Mouse (Mus musculus): Measurements from ENCODE around the gene Nfkbid. TPM values are rescaled to one million over a fixed set of nuclear protein-coding genes. Genes with fewer than 3 reads are reported as not detected.

Gene Nfkbid
- polyA plus RNA-seq, 1 experiment from 2014 or later: 2.5 TPM

DNA sequence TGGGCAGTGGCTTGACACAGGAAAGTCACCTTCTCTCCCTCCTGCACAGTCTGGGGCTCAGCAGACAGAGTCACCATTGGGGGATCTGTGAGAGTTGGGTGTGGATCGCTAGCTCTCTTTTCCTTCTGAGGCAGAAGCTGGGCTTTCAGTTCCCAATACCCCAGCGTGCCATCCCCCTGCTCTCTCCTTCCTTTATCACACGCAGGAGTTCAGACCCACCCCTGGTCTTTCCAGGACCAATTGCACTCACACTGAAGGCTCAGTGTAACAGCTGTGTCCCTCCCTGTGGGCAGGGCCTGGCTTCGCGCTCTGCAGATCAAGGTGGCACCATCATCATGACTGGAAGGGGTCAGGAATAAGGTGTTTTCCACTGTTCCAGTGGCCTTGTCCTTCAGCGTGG is 32.7 kb downstream of the Nfkbid start:
- H3K27me3 ChIP-seq (replicated peaks; ENCODE audit: control insufficient read depth, insufficient read depth, low read length): peaks cover 37% of the 10 kb centered on the region
- WGBS: 14% methylated on average over 6 of the region's 6 CpGs
- H3K9ac ChIP-seq (ENCODE audit: low read depth, low read length): no peak overlapping the region
- peaks cover 26% of the 10 kb centered on the region for H3K4me1 ChIP-seq (ENCODE audit: control insufficient read depth, insufficient read depth, low read depth, low read length)
- peak overlapping the region; percentile 29 for H3K4me3 ChIP-seq (ENCODE audit: low read length)
- no peaks in the 10 kb centered on the region for H3K36me3 ChIP-seq (ENCODE audit: control insufficient read depth, insufficient read depth, low read length)
- H3K9me3 ChIP-seq (ENCODE audit: control insufficient read depth, low read length): no peaks in the 10 kb centered on the region
- ATAC-seq: 0 out of 2 replicates have a peak, but pooled peaks have one; percentile 4
- H3K27ac ChIP-seq (ENCODE audit: low read depth, low read length): no peak overlapping the region
- H3K4me2 ChIP-seq (ENCODE audit: low read length): peak overlapping the region; percentile 51

GRCm38 (mm10) chr7:30456487-30456886 is 35.0 kb downstream of the Nfkbid start:
- WGBS: 1% methylated on average over 9 of the region's 9 CpGs
- Histone ChIP-seq H3K27me3 (replicated peaks; ENCODE audit: control insufficient read depth, insufficient read depth, low read length) (peaks cover 47% of the 10 kb centered on the region), H3K27ac (ENCODE audit: low read depth, low read length) (no peak overlapping the region), H3K4me1 (ENCODE audit: control insufficient read depth, insufficient read depth, low read depth, low read length) (peaks cover 26% of the 10 kb centered on the region), H3K4me3 (ENCODE audit: low read length) (peak overlapping the region; percentile 36), H3K9ac (ENCODE audit: low read depth, low read length) (peak overlapping the region; percentile 54), H3K9me3 (ENCODE audit: control insufficient read depth, low read length) (no peaks in the 10 kb centered on the region), H3K36me3 (ENCODE audit: control insufficient read depth, insufficient read depth, low read length) (no peaks in the 10 kb centered on the region), H3K4me2 (ENCODE audit: low read length) (peak overlapping the region; percentile 68)
- ATAC-seq: no peak

- H3K9ac ChIP-seq (ENCODE audit: low read depth, low read length): peak overlapping the region; percentile 54
- under 1% methylated on average over 31 of the region's 31 CpGs for WGBS
- no peaks in the 10 kb centered on the region for H3K36me3 ChIP-seq (ENCODE audit: control insufficient read depth, insufficient read depth, low read length)
- no peaks in the 10 kb centered on the region for H3K9me3 ChIP-seq (ENCODE audit: control insufficient read depth, low read length)
- H3K27me3 ChIP-seq (replicated peaks; ENCODE audit: control insufficient read depth, insufficient read depth, low read length): peaks cover 50% of the 10 kb centered on the region
- peak overlapping the region; percentile 68 for H3K4me2 ChIP-seq (ENCODE audit: low read length)
- H3K27ac ChIP-seq (ENCODE audit: low read depth, low read length): no peak overlapping the region; the same call in 1 of the 2 replicates
- ATAC-seq: peak; percentile 28
- peak overlapping the region; percentile 36 for H3K4me3 ChIP-seq (ENCODE audit: low read length)
- peaks cover 26% of the 10 kb centered on the region for H3K4me1 ChIP-seq (ENCODE audit: control insufficient read depth, insufficient read depth, low read depth, low read length)
Observed at GRCm38 (mm10) chr7:30456911-30457628, 35.5 kb downstream of the Nfkbid start.

DNA sequence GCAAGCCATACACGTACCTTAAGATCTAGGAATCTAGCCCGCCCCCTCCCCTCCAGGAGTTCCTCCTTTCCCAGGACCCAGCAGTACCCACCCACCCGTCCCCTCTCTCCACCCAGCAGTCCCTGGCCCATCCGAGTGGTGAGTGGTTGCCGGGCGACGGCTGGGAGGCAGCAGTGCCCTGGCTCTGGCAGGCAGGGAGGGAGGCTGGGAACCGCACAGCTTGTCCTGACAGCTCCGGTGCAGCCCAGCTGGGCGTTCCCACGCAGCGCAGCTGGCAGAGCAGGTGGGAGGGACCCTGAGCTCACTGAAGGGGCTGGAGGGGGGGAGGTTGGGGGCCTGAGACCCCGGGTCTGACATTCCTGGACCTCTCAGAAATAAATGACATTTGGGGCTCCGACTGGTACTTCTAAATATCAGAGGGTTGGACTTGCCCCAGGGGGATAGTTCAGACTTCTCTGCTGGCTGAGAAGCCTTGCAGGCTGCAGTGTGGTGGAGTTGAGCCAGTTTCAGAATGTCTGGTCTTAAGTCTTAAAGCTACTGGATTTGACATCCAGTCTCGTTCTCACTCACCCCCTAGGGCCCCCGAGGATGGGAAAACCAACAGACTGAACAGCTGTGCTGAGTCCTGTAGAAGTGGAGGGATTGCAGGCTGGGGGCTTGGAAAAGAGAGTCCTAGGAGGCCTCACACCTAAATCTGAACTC is 36.2 kb downstream of the Nfkbid start, which contains the start of the genes Kirrel2 and Nphs1:
TSS of gene Kirrel2 (minus strand) at position 62 of the 702 bp plus-strand sequence.
TSS of gene Nphs1 (plus strand) at position 687 of the 702 bp plus-strand sequence.
- Histone ChIP-seq H3K36me3 (ENCODE audit: control insufficient read depth, insufficient read depth, low read length) (no peaks in the 10 kb centered on the region), H3K9me3 (ENCODE audit: control insufficient read depth, low read length) (no peaks in the 10 kb centered on the region), H3K4me3 (ENCODE audit: low read length) (peak within 1 kb of the TSS; percentile 36), H3K4me1 (ENCODE audit: control insufficient read depth, insufficient read depth, low read depth, low read length) (peaks cover 26% of the 10 kb centered on the region), H3K27ac (ENCODE audit: low read depth, low read length) (no peak within 1 kb of the TSS; the same call in 1 of the 2 replicates), H3K4me2 (ENCODE audit: low read length) (peak within 1 kb of the TSS; percentile 68), H3K9ac (ENCODE audit: low read depth, low read length) (peak within 1 kb of the TSS; percentile 54), H3K27me3 (replicated peaks; ENCODE audit: control insufficient read depth, insufficient read depth, low read length) (peaks cover 49% of the 10 kb centered on the region)
- 0% methylated on average over 16 of the region's 16 CpGs for WGBS
- ATAC-seq: peak; percentile 88

DNA sequence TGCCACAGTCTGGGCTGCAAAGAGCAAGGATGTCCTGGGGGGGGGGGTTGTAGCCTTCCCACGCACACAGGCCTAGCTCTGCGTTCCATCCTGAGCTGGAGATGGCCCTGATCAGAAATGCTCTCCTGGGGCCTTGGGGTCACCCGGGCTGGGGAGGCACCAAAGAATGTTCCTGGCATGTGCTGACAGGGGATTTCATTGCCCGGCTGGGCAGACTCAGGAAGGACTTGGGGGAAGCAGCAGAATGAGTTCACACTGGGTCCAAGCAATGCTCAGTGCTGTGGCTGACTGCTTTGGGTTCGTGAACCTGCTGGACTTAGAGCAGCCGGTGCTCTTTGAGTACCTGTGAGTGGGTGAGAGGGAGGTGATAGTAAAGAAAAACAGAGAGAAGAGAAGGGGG is 38.0 kb downstream of the Nfkbid start:
- no peak overlapping the region for H3K4me2 ChIP-seq (ENCODE audit: low read length)
- H3K36me3 ChIP-seq (ENCODE audit: control insufficient read depth, insufficient read depth, low read length): no peaks in the 10 kb centered on the region
- no peak overlapping the region for H3K4me3 ChIP-seq (ENCODE audit: low read length)
- H3K27me3 ChIP-seq (replicated peaks; ENCODE audit: control insufficient read depth, insufficient read depth, low read length): peaks cover 45% of the 10 kb centered on the region
- WGBS: 23% methylated on average over 6 of the region's 6 CpGs
- ATAC-seq: no peak
- H3K9ac ChIP-seq (ENCODE audit: low read depth, low read length): no peak overlapping the region
- peaks cover 19% of the 10 kb centered on the region for H3K4me1 ChIP-seq (ENCODE audit: control insufficient read depth, insufficient read depth, low read depth, low read length)
- H3K9me3 ChIP-seq (ENCODE audit: control insufficient read depth, low read length): no peaks in the 10 kb centered on the region
- H3K27ac ChIP-seq (ENCODE audit: low read depth, low read length): no peak overlapping the region

GRCm38 (mm10) chr7:30463568-30463967 is 42.0 kb downstream of the Nfkbid start:
- H3K4me1 ChIP-seq (ENCODE audit: control insufficient read depth, insufficient read depth, low read depth, low read length): peaks cover 4% of the 10 kb centered on the region; the same call in 1 of the 2 replicates
- H3K9ac ChIP-seq (ENCODE audit: low read depth, low read length): no peak overlapping the region
- no peaks in the 10 kb centered on the region for H3K36me3 ChIP-seq (ENCODE audit: control insufficient read depth, insufficient read depth, low read length)
- H3K4me3 ChIP-seq (ENCODE audit: low read length): no peak overlapping the region
- no peaks in the 10 kb centered on the region for H3K9me3 ChIP-seq (ENCODE audit: control insufficient read depth, low read length)
- H3K27me3 ChIP-seq (replicated peaks; ENCODE audit: control insufficient read depth, insufficient read depth, low read length): peaks cover 54% of the 10 kb centered on the region
- H3K27ac ChIP-seq (ENCODE audit: low read depth, low read length): no peak overlapping the region
- H3K4me2 ChIP-seq (ENCODE audit: low read length): no peak overlapping the region
- no peak for ATAC-seq
- 22% methylated on average over 7 of the region's 7 CpGs for WGBS

DNA sequence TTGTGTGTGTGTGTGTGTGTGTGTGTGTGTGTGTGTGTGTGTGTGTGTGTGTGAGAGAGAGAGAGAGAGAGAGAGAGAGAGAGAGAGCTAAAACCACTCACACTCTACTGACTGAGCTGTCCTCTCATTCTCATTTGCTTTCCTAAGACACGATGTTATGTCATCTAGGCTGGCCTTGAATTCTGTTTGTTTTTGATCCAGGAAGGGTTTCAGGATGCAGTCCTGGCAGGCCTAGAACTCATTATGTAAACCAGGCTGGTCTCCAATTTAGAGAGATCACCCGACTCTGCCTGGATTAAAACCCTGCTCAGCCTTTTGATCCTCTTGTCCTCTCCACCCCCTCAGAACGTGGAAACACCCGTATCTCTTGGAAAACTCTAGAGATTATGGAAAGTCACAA is 42.5 kb downstream of the Nfkbid start:
- no peaks in the 10 kb centered on the region for H3K36me3 ChIP-seq (ENCODE audit: control insufficient read depth, insufficient read depth, low read length)
- peaks cover 54% of the 10 kb centered on the region for H3K27me3 ChIP-seq (replicated peaks; ENCODE audit: control insufficient read depth, insufficient read depth, low read length)
- no peak overlapping the region for H3K9ac ChIP-seq (ENCODE audit: low read depth, low read length)
- H3K9me3 ChIP-seq (ENCODE audit: control insufficient read depth, low read length): no peaks in the 10 kb centered on the region
- no peak for ATAC-seq
- no peak overlapping the region for H3K4me2 ChIP-seq (ENCODE audit: low read length)
- WGBS: 25% methylated on average over 4 of the region's 4 CpGs
- peaks cover 4% of the 10 kb centered on the region; the same call in 1 of the 2 replicates for H3K4me1 ChIP-seq (ENCODE audit: control insufficient read depth, insufficient read depth, low read depth, low read length)
- no peak overlapping the region for H3K27ac ChIP-seq (ENCODE audit: low read depth, low read length)
- no peak overlapping the region for H3K4me3 ChIP-seq (ENCODE audit: low read length)

GRCm38 (mm10) chr7:30464816-30465300 is 43.3 kb downstream of the Nfkbid start:
- no peaks in the 10 kb centered on the region for H3K36me3 ChIP-seq (ENCODE audit: control insufficient read depth, insufficient read depth, low read length)
- no peak overlapping the region for H3K9ac ChIP-seq (ENCODE audit: low read depth, low read length)
- H3K4me1 ChIP-seq (ENCODE audit: control insufficient read depth, insufficient read depth, low read depth, low read length): peaks cover 4% of the 10 kb centered on the region; the same call in 1 of the 2 replicates
- H3K9me3 ChIP-seq (ENCODE audit: control insufficient read depth, low read length): no peaks in the 10 kb centered on the region
- peaks cover 54% of the 10 kb centered on the region for H3K27me3 ChIP-seq (replicated peaks; ENCODE audit: control insufficient read depth, insufficient read depth, low read length)
- no peak for ATAC-seq
- no peak overlapping the region for H3K4me3 ChIP-seq (ENCODE audit: low read length)
- H3K4me2 ChIP-seq (ENCODE audit: low read length): no peak overlapping the region
- 19% methylated on average over 6 of the region's 6 CpGs for WGBS
- H3K27ac ChIP-seq (ENCODE audit: low read depth, low read length): no peak overlapping the region

- 43% methylated on average over 5 of the region's 5 CpGs for WGBS
- H3K4me2 ChIP-seq (ENCODE audit: low read length): no peak overlapping the region
- H3K27me3 ChIP-seq (replicated peaks; ENCODE audit: control insufficient read depth, insufficient read depth, low read length): peaks cover 4% of the 10 kb centered on the region; the same call in 1 of the 2 replicates
- ATAC-seq: no peak
- H3K9ac ChIP-seq (ENCODE audit: low read depth, low read length): no peak overlapping the region
- no peaks in the 10 kb centered on the region; the same call in 1 of the 2 replicates for H3K9me3 ChIP-seq (ENCODE audit: control insufficient read depth, low read length)
- H3K4me1 ChIP-seq (ENCODE audit: control insufficient read depth, insufficient read depth, low read depth, low read length): no peaks in the 10 kb centered on the region
- no peaks in the 10 kb centered on the region for H3K36me3 ChIP-seq (ENCODE audit: control insufficient read depth, insufficient read depth, low read length)
- H3K27ac ChIP-seq (ENCODE audit: low read depth, low read length): no peak overlapping the region
- no peak overlapping the region for H3K4me3 ChIP-seq (ENCODE audit: low read length)
Observed at GRCm38 (mm10) chr7:30472411-30472810, 50.9 kb downstream of the Nfkbid start.
